Mouse (Mus musculus): Measurements from ENCODE around the gene Lipc. TPM values are rescaled to one million over a fixed set of nuclear protein-coding genes. Genes with fewer than 3 reads are reported as not detected.

The Lipc gene
- polyA plus RNA-seq, 1 experiment from 2014 or later: not detected

GRCm38 (mm10) chr9:70915356-70915685 is 36.7 kb downstream of the Lipc start:
- Histone ChIP-seq H3K4me3 (ENCODE audit: low read depth, low read length) (no peak overlapping the region), H3K9ac (ENCODE audit: low read length) (no peak overlapping the region), H3K27ac (ENCODE audit: low read depth) (no peak overlapping the region), H3K9me3 (ENCODE audit: control insufficient read depth, low read length) (no peaks in the 10 kb centered on the region), H3K36me3 (ENCODE audit: control insufficient read depth, insufficient read depth, low read length) (no peaks in the 10 kb centered on the region), H3K4me1 (replicated peaks; ENCODE audit: control insufficient read depth, insufficient read depth, low read length) (peaks cover 5% of the 10 kb centered on the region; the same call in 1 of the 2 replicates), H3K4me2 (ENCODE audit: low read length) (no peak overlapping the region), H3K27me3 (replicated peaks; ENCODE audit: control insufficient read depth, insufficient read depth, low read length) (no peaks in the 10 kb centered on the region)
- DNase-seq (ENCODE audit: low spot score) (no peak), ATAC-seq (replicated peaks; ENCODE audit: low FRiP score, low TSS enrichment, low read depth) (no peak)
- 55% methylated on average over 2 of the region's 2 CpGs for WGBS

GRCm38 (mm10) chr9:70914659-70915355 is 37.2 kb downstream of the Lipc start:
- Histone ChIP-seq H3K9ac (ENCODE audit: low read length) (no peak overlapping the region), H3K4me1 (replicated peaks; ENCODE audit: control insufficient read depth, insufficient read depth, low read length) (peaks cover 5% of the 10 kb centered on the region; the same call in 1 of the 2 replicates), H3K4me3 (ENCODE audit: low read depth, low read length) (no peak overlapping the region), H3K9me3 (ENCODE audit: control insufficient read depth, low read length) (no peaks in the 10 kb centered on the region), H3K4me2 (ENCODE audit: low read length) (no peak overlapping the region), H3K27me3 (replicated peaks; ENCODE audit: control insufficient read depth, insufficient read depth, low read length) (no peaks in the 10 kb centered on the region), H3K36me3 (ENCODE audit: control insufficient read depth, insufficient read depth, low read length) (no peaks in the 10 kb centered on the region), H3K27ac (ENCODE audit: low read depth) (no peak overlapping the region)
- no peak for ATAC-seq (replicated peaks; ENCODE audit: low FRiP score, low TSS enrichment, low read depth)
- WGBS: 60% methylated on average over 10 of the region's 10 CpGs
- DNase-seq (ENCODE audit: low spot score): no peak

GRCm38 (mm10) chr9:70911163-70911562 is 40.9 kb downstream of the Lipc start:
- no peak overlapping the region for H3K27ac ChIP-seq (ENCODE audit: low read depth)
- no peaks in the 10 kb centered on the region for H3K9me3 ChIP-seq (ENCODE audit: control insufficient read depth, low read length)
- no peaks in the 10 kb centered on the region for H3K27me3 ChIP-seq (replicated peaks; ENCODE audit: control insufficient read depth, insufficient read depth, low read length)
- H3K4me1 ChIP-seq (replicated peaks; ENCODE audit: control insufficient read depth, insufficient read depth, low read length): no peaks in the 10 kb centered on the region
- H3K36me3 ChIP-seq (ENCODE audit: control insufficient read depth, insufficient read depth, low read length): no peaks in the 10 kb centered on the region
- H3K4me2 ChIP-seq (ENCODE audit: low read length): no peak overlapping the region
- WGBS: 72% methylated on average over 4 of the region's 4 CpGs
- H3K4me3 ChIP-seq (ENCODE audit: low read depth, low read length): no peak overlapping the region
- no peak overlapping the region for H3K9ac ChIP-seq (ENCODE audit: low read length)
- ATAC-seq (replicated peaks; ENCODE audit: low FRiP score, low TSS enrichment, low read depth): no peak
- DNase-seq (ENCODE audit: low spot score): no peak

- H3K9ac ChIP-seq (ENCODE audit: low read length): no peak overlapping the region
- no peaks in the 10 kb centered on the region for H3K36me3 ChIP-seq (ENCODE audit: control insufficient read depth, insufficient read depth, low read length)
- H3K9me3 ChIP-seq (ENCODE audit: control insufficient read depth, low read length): no peaks in the 10 kb centered on the region
- DNase-seq (ENCODE audit: low spot score) (no peak), ATAC-seq (replicated peaks; ENCODE audit: low FRiP score, low TSS enrichment, low read depth) (no peak)
- H3K4me3 ChIP-seq (ENCODE audit: low read depth, low read length): no peak overlapping the region
- 82% methylated on average over 6 of the region's 6 CpGs for WGBS
- H3K27ac ChIP-seq (ENCODE audit: low read depth): no peak overlapping the region
- no peaks in the 10 kb centered on the region for H3K27me3 ChIP-seq (replicated peaks; ENCODE audit: control insufficient read depth, insufficient read depth, low read length)
- H3K4me1 ChIP-seq (replicated peaks; ENCODE audit: control insufficient read depth, insufficient read depth, low read length): no peaks in the 10 kb centered on the region
- no peak overlapping the region for H3K4me2 ChIP-seq (ENCODE audit: low read length)
These were observed 41.7 kb downstream of the Lipc start for GRCm38 (mm10) chr9:70910351-70910750.

- WGBS: 91% methylated on average over 11 of the region's 11 CpGs
- Histone ChIP-seq H3K27me3 (replicated peaks; ENCODE audit: control insufficient read depth, insufficient read depth, low read length) (no peaks in the 10 kb centered on the region), H3K4me1 (replicated peaks; ENCODE audit: control insufficient read depth, insufficient read depth, low read length) (no peaks in the 10 kb centered on the region), H3K36me3 (ENCODE audit: control insufficient read depth, insufficient read depth, low read length) (no peaks in the 10 kb centered on the region), H3K4me3 (ENCODE audit: low read depth, low read length) (no peak overlapping the region), H3K27ac (ENCODE audit: low read depth) (no peak overlapping the region), H3K9ac (ENCODE audit: low read length) (no peak overlapping the region), H3K9me3 (ENCODE audit: control insufficient read depth, low read length) (no peaks in the 10 kb centered on the region), H3K4me2 (ENCODE audit: low read length) (no peak overlapping the region)
- ATAC-seq (replicated peaks; ENCODE audit: low FRiP score, low TSS enrichment, low read depth) (no peak), DNase-seq (ENCODE audit: low spot score) (no peak)
These were observed 49.0 kb downstream of the Lipc start for GRCm38 (mm10) chr9:70902821-70903730.

GRCm38 (mm10) chr9:70894201-70894600 is 57.8 kb downstream of the Lipc start:
- no peaks in the 10 kb centered on the region for H3K27me3 ChIP-seq (replicated peaks; ENCODE audit: control insufficient read depth, insufficient read depth, low read length)

GRCm38 (mm10) chr9:70893526-70893925 is 58.5 kb downstream of the Lipc start:
- Histone ChIP-seq H3K4me3 (ENCODE audit: low read depth, low read length) (no peak overlapping the region), H3K27ac (ENCODE audit: low read depth) (no peak overlapping the region), H3K9ac (ENCODE audit: low read length) (no peak overlapping the region), H3K4me1 (replicated peaks; ENCODE audit: control insufficient read depth, insufficient read depth, low read length) (0 out of 2 replicates have a peak, but pooled peaks cover 6% of the 10 kb centered on the region), H3K4me2 (ENCODE audit: low read length) (no peak overlapping the region), H3K36me3 (ENCODE audit: control insufficient read depth, insufficient read depth, low read length) (no peaks in the 10 kb centered on the region), H3K9me3 (ENCODE audit: control insufficient read depth, low read length) (no peaks in the 10 kb centered on the region), H3K27me3 (replicated peaks; ENCODE audit: control insufficient read depth, insufficient read depth, low read length) (no peaks in the 10 kb centered on the region)
- DNase-seq (ENCODE audit: low spot score) (no peak), ATAC-seq (replicated peaks; ENCODE audit: low FRiP score, low TSS enrichment, low read depth) (no peak)
- 40% methylated on average over 3 of the region's 3 CpGs for WGBS

More at GRCm38 (mm10) chr9:70894201-70894600, 57.8 kb downstream of the Lipc start:
- Histone ChIP-seq H3K4me3 (ENCODE audit: low read depth, low read length) (no peak overlapping the region), H3K4me2 (ENCODE audit: low read length) (no peak overlapping the region), H3K4me1 (replicated peaks; ENCODE audit: control insufficient read depth, insufficient read depth, low read length) (0 out of 2 replicates have a peak, but pooled peaks cover 6% of the 10 kb centered on the region), H3K27ac (ENCODE audit: low read depth) (no peak overlapping the region), H3K9ac (ENCODE audit: low read length) (no peak overlapping the region), H3K36me3 (ENCODE audit: control insufficient read depth, insufficient read depth, low read length) (no peaks in the 10 kb centered on the region), H3K9me3 (ENCODE audit: control insufficient read depth, low read length) (no peaks in the 10 kb centered on the region)
- DNase-seq (ENCODE audit: low spot score): no peak
- no peak for ATAC-seq (replicated peaks; ENCODE audit: low FRiP score, low TSS enrichment, low read depth)
- WGBS: 100% methylated on average over 1 of the region's 1 CpGs

- H3K9ac ChIP-seq (ENCODE audit: low read length): no peak overlapping the region
- ATAC-seq (replicated peaks; ENCODE audit: low FRiP score, low TSS enrichment, low read depth): no peak
- H3K9me3 ChIP-seq (ENCODE audit: control insufficient read depth, low read length): no peaks in the 10 kb centered on the region
- no peaks in the 10 kb centered on the region for H3K36me3 ChIP-seq (ENCODE audit: control insufficient read depth, insufficient read depth, low read length)
- no peak overlapping the region for H3K4me2 ChIP-seq (ENCODE audit: low read length)
- H3K4me3 ChIP-seq (ENCODE audit: low read depth, low read length): no peak overlapping the region
- H3K27ac ChIP-seq (ENCODE audit: low read depth): no peak overlapping the region
- WGBS: 88% methylated on average over 5 of the region's 5 CpGs
- no peaks in the 10 kb centered on the region for H3K27me3 ChIP-seq (replicated peaks; ENCODE audit: control insufficient read depth, insufficient read depth, low read length)
- DNase-seq (ENCODE audit: low spot score): no peak
- 0 out of 2 replicates have a peak, but pooled peaks cover 6% of the 10 kb centered on the region for H3K4me1 ChIP-seq (replicated peaks; ENCODE audit: control insufficient read depth, insufficient read depth, low read length)
These were observed 59.4 kb downstream of the Lipc start for GRCm38 (mm10) chr9:70892627-70893026.

Data from intestine, embryonic 14.5 days (tissue).